17 mouse cellular contexts compared by ENCODE assay signal in the genomic region with DNA sequence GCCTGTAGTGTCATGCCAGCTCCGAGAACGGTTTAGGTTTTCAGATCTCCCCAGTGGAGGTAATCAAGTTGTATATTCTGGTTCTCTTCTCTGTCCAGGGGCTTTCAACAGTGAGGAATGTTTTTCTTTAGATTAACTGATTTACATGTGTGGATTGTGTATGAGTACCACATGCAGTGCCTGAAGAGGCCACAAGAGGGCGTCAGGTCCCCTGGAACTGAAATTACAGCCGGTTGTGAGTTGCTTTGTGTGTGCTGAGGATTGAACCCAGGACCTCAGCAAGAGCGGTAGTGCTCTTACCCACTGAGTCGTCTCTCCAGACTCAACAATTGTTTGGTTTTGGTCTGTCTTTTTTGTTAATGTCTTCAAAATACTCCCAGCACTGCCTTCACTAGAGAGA. TPM values are rescaled to one million over a fixed set of nuclear protein-coding genes. Genes with fewer than 3 reads are reported as not detected.
DNase-seq lines count a peak whose midpoint lies in the region; ATAC-seq and TF ChIP-seq lines count a peak whose summit lies in the region.
"Had no signal": no experiment of that assay in that cellular context is flagged by ENCODE, and none has a peak within 500 bp of the region (broad histone marks: within the 10 kb centered on the region; RNA-seq: fewer than 3 reads in every experiment).

No protein-coding gene starts in this region.

- no peak overlapping the region for H3K4me2 ChIP-seq in stomach, postnatal 0 days (replicated peaks; ENCODE audit: low read depth)
- H3K4me2 ChIP-seq: heart, embryonic 13.5 days; lung, embryonic 15.5 days; midbrain, embryonic 12.5 days; neural tube, embryonic 13.5 days; stomach, embryonic 15.5 days had no signal

- no peak for TF ChIP-seq EP300 in stomach, postnatal 0 days (optimal IDR thresholded peaks at IDR 0.05)

- H3K4me1 ChIP-seq in thymus, adult 2 months (replicated peaks; ENCODE audit: control insufficient read depth, insufficient read depth, low read length), result peaks cover 8% of the 10 kb centered on the region
- H3K4me1 ChIP-seq in stomach, postnatal 0 days (replicated peaks; ENCODE audit: control insufficient read depth, insufficient read depth), result no peaks in the 10 kb centered on the region
- H3K4me1 ChIP-seq: midbrain, embryonic 12.5 days had no signal

- no peaks in the 10 kb centered on the region for H3K9me3 ChIP-seq in stomach, postnatal 0 days (ENCODE audit: control insufficient read depth, low read length)
- H3K9me3 ChIP-seq: heart, embryonic 13.5 days; lung, embryonic 15.5 days; midbrain, embryonic 12.5 days; neural tube, embryonic 13.5 days; stomach, embryonic 15.5 days had no signal

- no peaks in the 10 kb centered on the region for H3K27me3 ChIP-seq in thymus, adult 2 months (ENCODE audit: control insufficient read depth, insufficient read depth, low read length)
- no peaks in the 10 kb centered on the region for H3K27me3 ChIP-seq in stomach, postnatal 0 days (ENCODE audit: control insufficient read depth, insufficient read depth, low read length)
- H3K27me3 ChIP-seq: lung, embryonic 15.5 days; stomach, embryonic 15.5 days had no signal

- no peak for TF ChIP-seq POLR2A in thymus, adult 2 months (IDR thresholded peaks at IDR 0.05; ENCODE audit: control insufficient read depth, extremely low read depth, insufficient read depth, low read length, poor library complexity)

- H3K4me3 ChIP-seq in layer of hippocampus, adult 2 months, result no peak overlapping the region
- no peak overlapping the region for H3K4me3 ChIP-seq in thymus, adult 2 months (ENCODE audit: control insufficient read depth, insufficient read depth, low read length)
- no peak overlapping the region for H3K4me3 ChIP-seq in stomach, postnatal 0 days (ENCODE audit: low read depth, low read length)
- H3K4me3 ChIP-seq: heart, embryonic 13.5 days; lung, embryonic 15.5 days; midbrain, embryonic 12.5 days; neural tube, embryonic 13.5 days; stomach, embryonic 15.5 days had no signal

- ATAC-seq in stomach, postnatal 0 days (ENCODE audit: low FRiP score, low TSS enrichment), result no peak

- DNase-seq in layer of hippocampus, adult 2 months (ENCODE audit: low spot score in 2 of 2), result no peak
- DNase-seq in layer of hippocampus, adult 18-20 months (ENCODE audit: low spot score in 2 of 2), result no peak
- DNase-seq in thymus, adult 2 months, result no peak
- DNase-seq in thymus, postnatal 0 days (ENCODE audit: low spot score), result no peak
- peak; percentile 64 for DNase-seq in R1 (ENCODE audit: low read depth, low spot score)
- no peak for DNase-seq in stomach, postnatal 0 days (ENCODE audit: low spot score)
- no peak for DNase-seq in frontal cortex, postnatal 25 days (ENCODE audit: low spot score in 2 of 2)
- DNase-seq: adrenal gland, postnatal 14 days; cerebellum, adult 18-20 months; right cerebral cortex, postnatal 14 days had no signal

- no peak overlapping the region for H3K9ac ChIP-seq in stomach, postnatal 0 days (ENCODE audit: low read length)
- H3K9ac ChIP-seq: heart, embryonic 13.5 days; lung, embryonic 15.5 days; midbrain, embryonic 12.5 days; neural tube, embryonic 13.5 days; stomach, embryonic 15.5 days had no signal

- 87% methylated on average over 6 of the region's 6 CpGs for WGBS in thymus, adult 2 months
- 59% methylated on average over 6 of the region's 6 CpGs for WGBS in stomach, postnatal 0 days

- no peaks in the 10 kb centered on the region for H3K36me3 ChIP-seq in thymus, adult 2 months (ENCODE audit: control insufficient read depth, insufficient read depth, low read length)
- no peaks in the 10 kb centered on the region for H3K36me3 ChIP-seq in stomach, postnatal 0 days (ENCODE audit: control insufficient read depth, insufficient read depth, low read length)
- H3K36me3 ChIP-seq: heart, embryonic 13.5 days; lung, embryonic 15.5 days; midbrain, embryonic 12.5 days; neural tube, embryonic 13.5 days; stomach, embryonic 15.5 days had no signal

- TF ChIP-seq CTCF in layer of hippocampus, adult 2 months (conservative IDR thresholded peaks at IDR 0.05), result peak; percentile 69
- peak; percentile 21; the same call in 1 of the 2 replicates for TF ChIP-seq CTCF in thymus, adult 2 months (IDR thresholded peaks at IDR 0.05; ENCODE audit: borderline replicate concordance, control insufficient read depth, extremely low read depth, insufficient read depth, low read length, poor library complexity)
- TF ChIP-seq CTCF in stomach, postnatal 0 days (IDR thresholded peaks at IDR 0.05; ENCODE audit: low read depth), result peak; percentile 65

- H3K27ac ChIP-seq in layer of hippocampus, adult 2 months, result no peak overlapping the region
- H3K27ac ChIP-seq in thymus, adult 2 months (ENCODE audit: control insufficient read depth, insufficient read depth, low read length), result no peak overlapping the region
- H3K27ac ChIP-seq in stomach, postnatal 0 days (replicated peaks), result no peak overlapping the region
- H3K27ac ChIP-seq: heart, embryonic 13.5 days; lung, embryonic 15.5 days; midbrain, embryonic 12.5 days; neural tube, embryonic 13.5 days; stomach, embryonic 15.5 days had no signal

RNA-seq across cellular contexts. Expression of gene Spaca4, which starts 20.9 kb away (rescaled TPM):
- total RNA-seq in layer of hippocampus, adult 2 months (2021), result not detected
- total RNA-seq in layer of hippocampus, adult 18-20 months (2021), result not detected
- polyA plus RNA-seq in thymus, adult 2 months (2012; rRNA removed), result not detected in 2 replicates
- polyA plus RNA-seq in thymus, postnatal 0 days (2015; fragmentation: Nextera tagmentation; extraction: Ambion mirVana), result not detected in 2 replicates
- 0.39 and 0.56 TPM in 2 replicates for polyA plus RNA-seq in stomach, postnatal 0 days (2015; fragmentation: Nextera tagmentation; extraction: Ambion mirVana)
- total RNA-seq: adrenal gland, postnatal 14 days; gastrocnemius, adult 18-20 months; left cerebral cortex, postnatal 25 days had no signal
- polyA plus RNA-seq: heart, embryonic 13.5 days; lung, embryonic 15.5 days; midbrain, embryonic 12.5 days; neural tube, embryonic 13.5 days; stomach, embryonic 15.5 days had no signal

RNA-seq across cellular contexts. Expression of gene Fam83e, which starts 25.5 kb away (rescaled TPM):
- total RNA-seq in layer of hippocampus, adult 2 months (2021), result under 1 TPM; 0.27 to 0.33 TPM
- under 1 TPM; 0.25 to 0.27 TPM for total RNA-seq in layer of hippocampus, adult 18-20 months (2021)
- polyA plus RNA-seq in thymus, adult 2 months (2012; rRNA removed), result 1.5 and 1.7 TPM in 2 replicates
- polyA plus RNA-seq in thymus, postnatal 0 days (2015; fragmentation: Nextera tagmentation; extraction: Ambion mirVana), result 0.50 and 0.66 TPM in 2 replicates
- polyA plus RNA-seq in stomach, postnatal 0 days (2015; fragmentation: Nextera tagmentation; extraction: Ambion mirVana), result 21.6 and 24.8 TPM in 2 replicates

RNA-seq across cellular contexts. Expression of gene Sphk2, which starts 28.7 kb away (rescaled TPM):
- 10 to 100 TPM; 32.3 to 35.8 TPM for total RNA-seq in layer of hippocampus, adult 2 months (2021)
- 10 to 100 TPM; 35.8 to 37.2 TPM for total RNA-seq in layer of hippocampus, adult 18-20 months (2021)
- polyA plus RNA-seq in thymus, adult 2 months (2012; rRNA removed), result 87.4 and 88.1 TPM in 2 replicates
- polyA plus RNA-seq in thymus, postnatal 0 days (2015; fragmentation: Nextera tagmentation; extraction: Ambion mirVana), result 19.8 and 21.8 TPM in 2 replicates
- 23.6 and 24.5 TPM in 2 replicates for polyA plus RNA-seq in stomach, postnatal 0 days (2015; fragmentation: Nextera tagmentation; extraction: Ambion mirVana)

RNA-seq across cellular contexts. Expression of gene Rpl18, which starts 31.3 kb away (rescaled TPM):
- 100 to 1,000 TPM; 342 to 353 TPM for total RNA-seq in layer of hippocampus, adult 2 months (2021)
- 100 to 1,000 TPM; 359 to 364 TPM for total RNA-seq in layer of hippocampus, adult 18-20 months (2021)
- polyA plus RNA-seq in thymus, adult 2 months (2012; rRNA removed), result 2,384 and 2,707 TPM in 2 replicates
- polyA plus RNA-seq in thymus, postnatal 0 days (2015; fragmentation: Nextera tagmentation; extraction: Ambion mirVana), result 1,315 and 1,426 TPM in 2 replicates
- polyA plus RNA-seq in stomach, postnatal 0 days (2015; fragmentation: Nextera tagmentation; extraction: Ambion mirVana), result 893 and 919 TPM in 2 replicates

RNA-seq across cellular contexts. Expression of gene Lmtk3, which starts 37.0 kb away (rescaled TPM):
- total RNA-seq in layer of hippocampus, adult 2 months (2021), result 100 to 1,000 TPM; 302 to 329 TPM
- 100 to 1,000 TPM; 274 to 289 TPM for total RNA-seq in layer of hippocampus, adult 18-20 months (2021)
- 0.84 and 1.2 TPM in 2 replicates for polyA plus RNA-seq in thymus, adult 2 months (2012; rRNA removed)
- not detected in 2 replicates for polyA plus RNA-seq in thymus, postnatal 0 days (2015; fragmentation: Nextera tagmentation; extraction: Ambion mirVana)
- 0.15 and 0.27 TPM in 2 replicates for polyA plus RNA-seq in stomach, postnatal 0 days (2015; fragmentation: Nextera tagmentation; extraction: Ambion mirVana)
- total RNA-seq: gastrocnemius, adult 18-20 months had no signal
